Mouse (Mus musculus): ENCODE data around the gene Lmbr1l.
A peak's percentile ranks its signal among the peaks of the same experiment; 100 is the strongest.
"Not testable (repeated sequence)": the region's sequence is repeated elsewhere in the genome, so short reads cannot be mapped to it uniquely, and the experiment has no call there.

Lmbr1l gene

GRCm38 (mm10) chr15:98934217-98934839, 16.3 kb upstream of the Lmbr1l start, which contains the start of gene Tuba1b:
Tuba1b (minus strand) TSS chr15:98934565.
- peak; percentile 91 for DNase-seq

- DNase-seq = peak; percentile 93
Observed at GRCm38 (mm10) chr15:98933833-98934216, 15.8 kb upstream of the Lmbr1l start.

GRCm38 (mm10) chr15:98933004-98933671, 15.1 kb upstream of the Lmbr1l start:
- DNase-seq = not testable (repeated sequence)

GRCm38 (mm10) chr15:98930998-98931397, 13.0 kb upstream of the Lmbr1l start:
- no peak for DNase-seq

- no peak for DNase-seq
Observed at GRCm38 (mm10) chr15:98930017-98930734, 12.1 kb upstream of the Lmbr1l start.

- peak; percentile 91 for DNase-seq
Observed at GRCm38 (mm10) chr15:98928598-98929240, 10.7 kb upstream of the Lmbr1l start.

GRCm38 (mm10) chr15:98927566-98927965, 9.5 kb upstream of the Lmbr1l start:
- no peak for DNase-seq

GRCm38 (mm10) chr15:98924682-98925081, 6.7 kb upstream of the Lmbr1l start:
- peak; percentile 52 for DNase-seq

GRCm38 (mm10) chr15:98923031-98923537, 5.1 kb upstream of the Lmbr1l start:
- DNase-seq = no peak

GRCm38 (mm10) chr15:98922581-98922980, 4.5 kb upstream of the Lmbr1l start:
- peak; percentile 72 for DNase-seq

- DNase-seq = no peak
Observed at GRCm38 (mm10) chr15:98921510-98921909, 3.5 kb upstream of the Lmbr1l start.

GRCm38 (mm10) chr15:98918499-98918895, 466 bp upstream of the Lmbr1l start:
- not testable (repeated sequence) for DNase-seq

GRCm38 (mm10) chr15:98917091-98917490, 940 bp downstream of the Lmbr1l start:
- peak; percentile 34 for DNase-seq

- DNase-seq = peak; percentile 44
Observed at GRCm38 (mm10) chr15:98916016-98916415, 2.0 kb downstream of the Lmbr1l start.

GRCm38 (mm10) chr15:98914903-98915302, 3.1 kb downstream of the Lmbr1l start:
- no peak for DNase-seq

GRCm38 (mm10) chr15:98904692-98905091, 13.3 kb downstream of the Lmbr1l start:
- DNase-seq = no peak

- no peak for DNase-seq
Observed at GRCm38 (mm10) chr15:98902600-98902999, 15.4 kb downstream of the Lmbr1l start.

- DNase-seq = no peak
Observed at GRCm38 (mm10) chr15:98901530-98901929, 16.5 kb downstream of the Lmbr1l start.

- DNase-seq = no peak
Observed at GRCm38 (mm10) chr15:98897928-98898800, 19.9 kb downstream of the Lmbr1l start, which contains the start of gene Dhh. Dhh (minus strand) TSS chr15:98898540.

GRCm38 (mm10) chr15:98897495-98897894, 20.5 kb downstream of the Lmbr1l start:
- no peak for DNase-seq

GRCm38 (mm10) chr15:98895635-98896589, 22.1 kb downstream of the Lmbr1l start:
- DNase-seq = no peak
